In genomic region chr16:18451486-18452181, GRCm38 (mm10) we compare ENCODE assay signal across 8 mouse cellular contexts. TPM values are rescaled to one million over a fixed set of nuclear protein-coding genes. Genes with fewer than 3 reads are reported as not detected.
DNase-seq lines count a peak whose midpoint lies in the region; ATAC-seq and TF ChIP-seq lines count a peak whose summit lies in the region.

No protein-coding gene starts in this region.

- 0 out of 2 replicates have a peak, but pooled peaks have one; percentile 13 for ATAC-seq in heart, postnatal 0 days (ENCODE audit: insufficient read depth, low read depth)
- peak; percentile 87 for ATAC-seq in Patski
- no peak for ATAC-seq in embryonic facial prominence, embryonic 13.5 days (ENCODE audit: insufficient number of reproducible peaks, insufficient read depth, low FRiP score, low TSS enrichment, low read depth)

- no peak for TF ChIP-seq CTCF in heart, postnatal 0 days (IDR thresholded peaks at IDR 0.05; ENCODE audit: low read depth)
- no peak for TF ChIP-seq CTCF in Patski (IDR thresholded peaks at IDR 0.05)

- CTCF ChIA-PET in Patski (lab: Charles Lee) = interaction anchor here (0.9 to 2.4 kb wide), 6 partner anchors 8 to 166 kb away, joined by 3 to 7 read pairs (median 5); no protein-coding TSS in a partner anchor

- H3K4me2 ChIP-seq in heart, postnatal 0 days (ENCODE audit: low read depth, low read length) = no peak overlapping the region
- H3K4me2 ChIP-seq in embryonic facial prominence, embryonic 13.5 days = 0 out of 2 replicates have a peak overlapping the region, but pooled peaks have one; percentile 3

- DNase-seq in heart, postnatal 0 days (ENCODE audit: low spot score) = no peak
- DNase-seq in heart, adult 18-20 months = no peak
- DNase-seq in Patski (ENCODE audit: low read depth, low spot score) = peak; percentile 88
- peak; percentile 59 to 67 for DNase-seq in left cerebral cortex, postnatal 14 days (ENCODE audit: low spot score in 2 of 2)
- no peak for DNase-seq in gastrocnemius, postnatal 14 days
- no peak for DNase-seq in gastrocnemius, postnatal 36 days
- no peak for DNase-seq in urinary bladder, postnatal 10 days (ENCODE audit: low spot score)

- H3K27ac ChIP-seq in heart, postnatal 0 days (ENCODE audit: low read depth) = no peak overlapping the region
- 0 out of 2 replicates have a peak overlapping the region, but pooled peaks have one; percentile 1 for H3K27ac ChIP-seq in embryonic facial prominence, embryonic 13.5 days

- no peak overlapping the region for H3K4me3 ChIP-seq in heart, postnatal 0 days (ENCODE audit: low read depth, low read length)
- no peak overlapping the region for H3K4me3 ChIP-seq in embryonic facial prominence, embryonic 13.5 days

- no peaks in the 10 kb centered on the region for H3K27me3 ChIP-seq in heart, postnatal 0 days (ENCODE audit: control insufficient read depth, insufficient read depth, low read length)
- H3K27me3 ChIP-seq in Patski = no peaks in the 10 kb centered on the region
- no peaks in the 10 kb centered on the region for H3K27me3 ChIP-seq in embryonic facial prominence, embryonic 13.5 days

- intact Hi-C loops in left cerebral cortex, postnatal 14 days (cut with DNase I) = no loop called here
- intact Hi-C loops in gastrocnemius, postnatal 14 days (cut with DNase I; ENCODE audit: low total_unique reads) = no loop called here
- intact Hi-C loops in gastrocnemius, postnatal 36 days (cut with DNase I) = no loop called here

- H3K4me1 ChIP-seq in heart, postnatal 0 days (ENCODE audit: control insufficient read depth, insufficient read depth) = no peaks in the 10 kb centered on the region
- peaks cover 32% of the 10 kb centered on the region for H3K4me1 ChIP-seq in embryonic facial prominence, embryonic 13.5 days

- no peak for TF ChIP-seq EP300 in heart, postnatal 0 days (IDR thresholded peaks at IDR 0.05; ENCODE audit: low read depth)

- in situ Hi-C loops in Patski (cut with MboI; ENCODE audit: low pct_unique_long_range_greater_than_20kb) = loop anchor here (5.0 kb wide), 1 partner anchor 46 kb away; the partner anchor contains the start of genes Gnb1l and Rtl10

- POLR2A ChIA-PET in Patski (lab: Charles Lee) = interaction anchor here (1.7 kb wide), 1 partner anchor 52 kb away, joined by 3 read pairs; no protein-coding TSS in a partner anchor

- 60% methylated on average over 9 of the region's 9 CpGs for WGBS in heart, postnatal 0 days
- WGBS in embryonic facial prominence, embryonic 13.5 days = 36% methylated on average over 9 of the region's 9 CpGs

- no peak overlapping the region for H3K9ac ChIP-seq in heart, postnatal 0 days (replicated peaks; ENCODE audit: low read depth, low read length)
- no peak overlapping the region for H3K9ac ChIP-seq in embryonic facial prominence, embryonic 13.5 days

- no peaks in the 10 kb centered on the region for H3K9me3 ChIP-seq in heart, postnatal 0 days (replicated peaks; ENCODE audit: control insufficient read depth, low read length)
- H3K9me3 ChIP-seq in embryonic facial prominence, embryonic 13.5 days = no peaks in the 10 kb centered on the region

- H3K36me3 ChIP-seq in heart, postnatal 0 days (replicated peaks; ENCODE audit: control insufficient read depth, insufficient read depth, low read length) = peaks cover 21% of the 10 kb centered on the region
- H3K36me3 ChIP-seq in embryonic facial prominence, embryonic 13.5 days = peaks cover 4% of the 10 kb centered on the region; the same call in 1 of the 2 replicates

RNA-seq across cellular contexts. Expression of gene Comt, which starts 25.0 kb away (rescaled TPM):
- total RNA-seq in heart, postnatal 0 days (2014; rRNA removed; ENCODE audit: low replicate concordance) = 160 and 168 TPM in 2 replicates
- 155 and 158 TPM in 2 replicates for polyA plus RNA-seq in heart, postnatal 0 days (2015; fragmentation: Nextera tagmentation; extraction: Ambion mirVana)
- 100 to 1,000 TPM; 123 to 141 TPM for total RNA-seq in heart, adult 18-20 months (2021)
- 229 TPM for polyA plus RNA-seq in Patski (2021)
- polyA plus RNA-seq in embryonic facial prominence, embryonic 13.5 days (2015; fragmentation: Nextera tagmentation; extraction: Ambion mirVana) = 73.9 and 78.8 TPM in 2 replicates
- 10 to 100 TPM; 74.2 to 80.8 TPM for total RNA-seq in left cerebral cortex, postnatal 14 days (2021)
- total RNA-seq in gastrocnemius, postnatal 14 days (2021) = 10 to 100 TPM; 40.7 to 43.1 TPM
- 10 to 100 TPM; 35.4 to 38.4 TPM for total RNA-seq in gastrocnemius, postnatal 36 days (2021)

RNA-seq across cellular contexts. Expression of gene Txnrd2, which starts 25.4 kb away (rescaled TPM):
- 12.7 and 14.7 TPM in 2 replicates for total RNA-seq in heart, postnatal 0 days (2014; rRNA removed; ENCODE audit: low replicate concordance)
- polyA plus RNA-seq in heart, postnatal 0 days (2015; fragmentation: Nextera tagmentation; extraction: Ambion mirVana) = 40.0 and 41.2 TPM in 2 replicates
- total RNA-seq in heart, adult 18-20 months (2021) = 10 to 100 TPM; 42.9 to 44.4 TPM
- polyA plus RNA-seq in Patski (2021) = 25.2 TPM
- 14.9 and 17.7 TPM in 2 replicates for polyA plus RNA-seq in embryonic facial prominence, embryonic 13.5 days (2015; fragmentation: Nextera tagmentation; extraction: Ambion mirVana)
- 10 to 100 TPM; 18.9 to 25.2 TPM for total RNA-seq in left cerebral cortex, postnatal 14 days (2021)
- 10 to 100 TPM; 13.4 to 14.4 TPM for total RNA-seq in gastrocnemius, postnatal 14 days (2021)
- total RNA-seq in gastrocnemius, postnatal 36 days (2021) = 10 to 100 TPM; 16.4 to 17.6 TPM

RNA-seq across cellular contexts. Expression of gene Gnb1l, which starts 46.9 kb away (rescaled TPM):
- 0.43 and 2.2 TPM in 2 replicates for total RNA-seq in heart, postnatal 0 days (2014; rRNA removed; ENCODE audit: low replicate concordance)
- 7.5 and 8.5 TPM in 2 replicates for polyA plus RNA-seq in heart, postnatal 0 days (2015; fragmentation: Nextera tagmentation; extraction: Ambion mirVana)
- 1 to 10 TPM; 6.1 to 6.4 TPM for total RNA-seq in heart, adult 18-20 months (2021)
- 9.9 TPM for polyA plus RNA-seq in Patski (2021)
- polyA plus RNA-seq in embryonic facial prominence, embryonic 13.5 days (2015; fragmentation: Nextera tagmentation; extraction: Ambion mirVana) = 19.7 and 20.3 TPM in 2 replicates
- total RNA-seq in left cerebral cortex, postnatal 14 days (2021) = 1 to 10 TPM; 5.4 to 6.3 TPM
- 1 to 10 TPM; 2.7 to 3.1 TPM for total RNA-seq in gastrocnemius, postnatal 14 days (2021)
- 1 to 10 TPM; 3.6 to 3.8 TPM for total RNA-seq in gastrocnemius, postnatal 36 days (2021)

RNA-seq across cellular contexts. Expression of gene Rtl10, which starts 47.1 kb away (rescaled TPM):
- 0.42 and 1.6 TPM in 2 replicates for total RNA-seq in heart, postnatal 0 days (2014; rRNA removed; ENCODE audit: low replicate concordance)
- polyA plus RNA-seq in heart, postnatal 0 days (2015; fragmentation: Nextera tagmentation; extraction: Ambion mirVana) = 0.94 and 1.2 TPM in 2 replicates
- 1 to 10 TPM; 3.9 to 4.1 TPM for total RNA-seq in heart, adult 18-20 months (2021)
- 9.1 TPM for polyA plus RNA-seq in Patski (2021)
- 5.4 and 5.5 TPM in 2 replicates for polyA plus RNA-seq in embryonic facial prominence, embryonic 13.5 days (2015; fragmentation: Nextera tagmentation; extraction: Ambion mirVana)
- 1 to 10 TPM; 6.7 to 8.8 TPM for total RNA-seq in left cerebral cortex, postnatal 14 days (2021)
- total RNA-seq in gastrocnemius, postnatal 14 days (2021) = 1 to 10 TPM; 2.6 to 5.3 TPM
- total RNA-seq in gastrocnemius, postnatal 36 days (2021) = 1 to 10 TPM; 1.9 to 3.1 TPM

Comparison
In these comparisons a context has a peak if more than half of its experiments do, and no peak if none do; other contexts are left out.
1. DNase-seq: peak in Patski (single experiment) and left cerebral cortex, postnatal 14 days (2 of 2); none in heart, postnatal 0 days (single experiment), heart, adult 18-20 months (0 of 2), gastrocnemius, postnatal 14 days (single experiment), gastrocnemius, postnatal 36 days (0 of 2) and urinary bladder, postnatal 10 days (single experiment).